9 mouse cellular contexts compared by ENCODE assay signal in the genomic region with DNA sequence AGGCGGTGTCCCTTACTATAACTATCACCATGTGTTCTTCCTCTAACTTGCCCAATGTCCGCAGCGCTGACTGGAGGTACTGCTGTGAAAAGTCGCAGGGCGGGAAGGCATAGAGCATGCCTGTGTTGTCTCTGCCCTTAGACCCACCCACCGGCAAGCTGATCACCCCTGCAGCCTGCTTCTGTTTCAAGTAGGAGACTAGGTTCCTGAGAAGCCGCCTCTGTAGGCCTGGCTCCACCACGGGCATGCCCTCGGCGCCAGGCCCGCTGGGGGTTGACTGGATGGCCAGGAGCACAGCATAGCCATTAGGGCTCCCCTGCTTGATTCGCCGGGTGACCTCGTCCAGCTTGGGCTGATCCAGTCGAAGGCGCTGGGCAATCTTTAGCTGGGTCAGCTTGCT. TPM values are rescaled to one million over a fixed set of nuclear protein-coding genes. Genes with fewer than 3 reads are reported as not detected.
DNase-seq lines count a peak whose midpoint lies in the region; ATAC-seq and TF ChIP-seq lines count a peak whose summit lies in the region.
"Had no signal": no experiment of that assay in that cellular context is flagged by ENCODE, and none has a peak within 500 bp of the region (broad histone marks: within the 10 kb centered on the region; RNA-seq: fewer than 3 reads in every experiment).

No protein-coding gene starts in this region.

- no peak for TF ChIP-seq CTCF in testis, adult 2 months (IDR thresholded peaks at IDR 0.05; ENCODE audit: control insufficient read depth, insufficient read depth, insufficient replicate concordance, low read depth, low read length)

- peak overlapping the region; percentile 99 for H3K4me2 ChIP-seq in hindbrain, embryonic 14.5 days (replicated peaks)
- peak overlapping the region; percentile 99 for H3K4me2 ChIP-seq in midbrain, embryonic 16.5 days (ENCODE audit: low read length)

- no peak for TF ChIP-seq POLR2A in testis, adult 2 months (IDR thresholded peaks at IDR 0.05; ENCODE audit: control insufficient read depth, low read depth, low read length)

- 42% methylated on average over 16 of the region's 16 CpGs for WGBS in hindbrain, embryonic 14.5 days
- WGBS in midbrain, embryonic 16.5 days = 37% methylated on average over 16 of the region's 16 CpGs

- peak; percentile 56 for DNase-seq in embryo, embryonic 10 days (ENCODE audit: low spot score)
- DNase-seq in embryo, embryonic 9.5 days (ENCODE audit: extremely low spot score) = no peak
- no peak for DNase-seq in testis, postnatal 10 days (ENCODE audit: low spot score)
- no peak for DNase-seq in hindbrain, embryonic 14.5 days (ENCODE audit: low spot score)
- DNase-seq in B cell, adult 2 months = no peak
- no peak for DNase-seq in adrenal gland, adult 8-10 months

- H3K4me1 ChIP-seq in testis, adult 2 months (ENCODE audit: control insufficient read depth, insufficient read depth, low read length) = peaks cover 16% of the 10 kb centered on the region
- H3K4me1 ChIP-seq in hindbrain, embryonic 14.5 days (replicated peaks; ENCODE audit: control insufficient read depth, insufficient read depth, low read length) = peaks cover 42% of the 10 kb centered on the region
- peaks cover 54% of the 10 kb centered on the region for H3K4me1 ChIP-seq in midbrain, embryonic 16.5 days (ENCODE audit: control insufficient read depth, insufficient read depth, low read length)

- no peak overlapping the region for H3K27ac ChIP-seq in testis, adult 2 months (ENCODE audit: control insufficient read depth, insufficient read depth, low read depth, low read length)
- H3K27ac ChIP-seq in hindbrain, embryonic 14.5 days = no peak overlapping the region
- no peak overlapping the region for H3K27ac ChIP-seq in midbrain, embryonic 16.5 days (ENCODE audit: low read length)

- no peak for ATAC-seq in hindbrain, embryonic 14.5 days (ENCODE audit: low FRiP score)
- ATAC-seq in midbrain, embryonic 16.5 days = no peak
- ATAC-seq: Patski had no signal

- H3K4me3 ChIP-seq in testis, adult 2 months (ENCODE audit: control insufficient read depth, low read depth, low read length) = peak overlapping the region; percentile 95
- peak overlapping the region; percentile 94 for H3K4me3 ChIP-seq in hindbrain, embryonic 14.5 days (replicated peaks; ENCODE audit: low read length)
- peak overlapping the region; percentile 92 for H3K4me3 ChIP-seq in midbrain, embryonic 16.5 days (ENCODE audit: low read depth, low read length)

- H3K9me3 ChIP-seq in hindbrain, embryonic 14.5 days (ENCODE audit: control insufficient read depth, low read length) = no peaks in the 10 kb centered on the region
- H3K9me3 ChIP-seq in midbrain, embryonic 16.5 days (replicated peaks; ENCODE audit: control insufficient read depth, low read length, poor library complexity, severe bottlenecking) = no peaks in the 10 kb centered on the region

- no peaks in the 10 kb centered on the region for H3K27me3 ChIP-seq in testis, adult 2 months (ENCODE audit: control insufficient read depth, insufficient read depth, low read length)
- H3K27me3 ChIP-seq in hindbrain, embryonic 14.5 days (ENCODE audit: control insufficient read depth, insufficient read depth, low read length) = no peaks in the 10 kb centered on the region
- H3K27me3 ChIP-seq in midbrain, embryonic 16.5 days (ENCODE audit: control insufficient read depth, insufficient read depth, low read depth, low read length) = no peaks in the 10 kb centered on the region
- H3K27me3 ChIP-seq: Patski had no signal

- no peaks in the 10 kb centered on the region; the same call in 1 of the 2 replicates for H3K36me3 ChIP-seq in testis, adult 2 months (ENCODE audit: control insufficient read depth, insufficient read depth, low read length)
- peaks cover 77% of the 10 kb centered on the region for H3K36me3 ChIP-seq in hindbrain, embryonic 14.5 days (replicated peaks; ENCODE audit: control insufficient read depth, insufficient read depth)
- peaks cover 24% of the 10 kb centered on the region for H3K36me3 ChIP-seq in midbrain, embryonic 16.5 days (ENCODE audit: control insufficient read depth, insufficient read depth, low read length)

- peak overlapping the region; percentile 98 for H3K9ac ChIP-seq in hindbrain, embryonic 14.5 days
- H3K9ac ChIP-seq in midbrain, embryonic 16.5 days (ENCODE audit: low read depth, low read length) = peak overlapping the region; percentile 96

RNA-seq across cellular contexts. Expression of a gene that starts 2.9 kb away (rescaled TPM):
- 4.5 and 4.6 TPM in 2 replicates for polyA plus RNA-seq in testis, adult 2 months (2012; rRNA removed)
- 27.4 and 27.5 TPM in 2 replicates for polyA plus RNA-seq in hindbrain, embryonic 14.5 days (2014; fragmentation: Nextera tagmentation; extraction: Ambion mirVana)
- 11.6 and 12.6 TPM in 2 replicates for polyA plus RNA-seq in midbrain, embryonic 16.5 days (2015; fragmentation: Nextera tagmentation; extraction: Ambion mirVana)
- 10 to 100 TPM; 20.7 to 28.9 (median 26.6) TPM for total RNA-seq in adrenal gland, adult 8-10 months (2022)

RNA-seq across cellular contexts. Expression of a gene that starts 7.5 kb away (rescaled TPM):
- 80.4 and 82.2 TPM in 2 replicates for polyA plus RNA-seq in testis, adult 2 months (2012; rRNA removed)
- polyA plus RNA-seq in hindbrain, embryonic 14.5 days (2014; fragmentation: Nextera tagmentation; extraction: Ambion mirVana) = 171 and 183 TPM in 2 replicates
- 180 and 183 TPM in 2 replicates for polyA plus RNA-seq in midbrain, embryonic 16.5 days (2015; fragmentation: Nextera tagmentation; extraction: Ambion mirVana)
- total RNA-seq in adrenal gland, adult 8-10 months (2022) = 100 to 1,000 TPM; 306 to 450 (median 316) TPM
